Mouse (Mus musculus): ENCODE data around the gene Ift74. TPM values are rescaled to one million over a fixed set of nuclear protein-coding genes. Genes with fewer than 3 reads are reported as not detected.
A peak's percentile ranks its signal among the peaks of the same experiment; 100 is the strongest.
"Not testable (repeated sequence)": the region's sequence is repeated elsewhere in the genome, so short reads cannot be mapped to it uniquely, and the experiment has no call there.

The Ift74 gene
- polyA plus RNA-seq, 1 experiment: 13.2 TPM

- 85% methylated on average over 2 of the region's 2 CpGs for WGBS
- DNase-seq: no peak
- Histone ChIP-seq H3K4me3 (replicated peaks; ENCODE audit: insufficient read depth, low read depth, low read length) (no peak overlapping the region), H3K27me3 (ENCODE audit: control insufficient read depth, insufficient read depth, low read length) (no peaks in the 10 kb centered on the region), H3K4me1 (ENCODE audit: control insufficient read depth, insufficient read depth, low read length) (peaks cover 7% of the 10 kb centered on the region; the same call in 1 of the 2 replicates), H3K27ac (ENCODE audit: insufficient read depth, low read length) (no peak overlapping the region)
- no peak for TF ChIP-seq CTCF (IDR thresholded peaks at IDR 0.05; ENCODE audit: borderline replicate concordance, insufficient read depth, low read depth, low read length)
- TF ChIP-seq POLR2A (IDR thresholded peaks at IDR 0.05; ENCODE audit: borderline replicate concordance, insufficient read depth, low read length): no peak
Measured at GRCm38 (mm10) chr4:94604452-94605019, 9.8 kb upstream of the Ift74 start.

GRCm38 (mm10) chr4:94605591-94605990 is 8.7 kb upstream of the Ift74 start:
- 90% methylated on average over 2 of the region's 2 CpGs for WGBS
- no peak overlapping the region for H3K27ac ChIP-seq (ENCODE audit: insufficient read depth, low read length)
- no peak overlapping the region for H3K4me3 ChIP-seq (replicated peaks; ENCODE audit: insufficient read depth, low read depth, low read length)
- peaks cover 5% of the 10 kb centered on the region; the same call in 1 of the 2 replicates for H3K4me1 ChIP-seq (ENCODE audit: control insufficient read depth, insufficient read depth, low read length)
- TF ChIP-seq POLR2A (IDR thresholded peaks at IDR 0.05; ENCODE audit: borderline replicate concordance, insufficient read depth, low read length) (no peak), CTCF (IDR thresholded peaks at IDR 0.05; ENCODE audit: borderline replicate concordance, insufficient read depth, low read depth, low read length) (no peak)
- no peaks in the 10 kb centered on the region for H3K27me3 ChIP-seq (ENCODE audit: control insufficient read depth, insufficient read depth, low read length)
- DNase-seq: no peak

- Histone ChIP-seq H3K27ac (ENCODE audit: insufficient read depth, low read length) (no peak overlapping the region), H3K4me3 (replicated peaks; ENCODE audit: insufficient read depth, low read depth, low read length) (no peak overlapping the region), H3K4me1 (ENCODE audit: control insufficient read depth, insufficient read depth, low read length) (no peaks in the 10 kb centered on the region; the same call in 1 of the 2 replicates), H3K27me3 (ENCODE audit: control insufficient read depth, insufficient read depth, low read length) (no peaks in the 10 kb centered on the region)
- no peak for DNase-seq
- WGBS: 89% methylated on average over 3 of the region's 3 CpGs
- TF ChIP-seq POLR2A (IDR thresholded peaks at IDR 0.05; ENCODE audit: borderline replicate concordance, insufficient read depth, low read length): no peak
- no peak for TF ChIP-seq CTCF (IDR thresholded peaks at IDR 0.05; ENCODE audit: borderline replicate concordance, insufficient read depth, low read depth, low read length)
Measured at GRCm38 (mm10) chr4:94610339-94610738, 4.0 kb upstream of the Ift74 start.

GRCm38 (mm10) chr4:94614627-94615006 is 326 bp downstream of the Ift74 start:
- TF ChIP-seq CTCF (IDR thresholded peaks at IDR 0.05; ENCODE audit: borderline replicate concordance, insufficient read depth, low read depth, low read length) (no peak), POLR2A (IDR thresholded peaks at IDR 0.05; ENCODE audit: borderline replicate concordance, insufficient read depth, low read length) (no peak)
- Histone ChIP-seq H3K27me3 (ENCODE audit: control insufficient read depth, insufficient read depth, low read length) (no peaks in the 10 kb centered on the region), H3K4me3 (replicated peaks; ENCODE audit: insufficient read depth, low read depth, low read length) (peak overlapping the region; percentile 97), H3K4me1 (ENCODE audit: control insufficient read depth, insufficient read depth, low read length) (no peaks in the 10 kb centered on the region; the same call in 1 of the 2 replicates), H3K27ac (ENCODE audit: insufficient read depth, low read length) (0 out of 2 replicates have a peak overlapping the region, but pooled peaks have one; percentile 35)
- DNase-seq: no peak
- WGBS: under 1% methylated on average over 18 of the region's 18 CpGs

- DNase-seq: no peak
- H3K4me3 ChIP-seq (replicated peaks; ENCODE audit: insufficient read depth, low read depth, low read length): no peak overlapping the region
- TF ChIP-seq POLR2A (IDR thresholded peaks at IDR 0.05; ENCODE audit: borderline replicate concordance, insufficient read depth, low read length) (no peak), CTCF (IDR thresholded peaks at IDR 0.05; ENCODE audit: borderline replicate concordance, insufficient read depth, low read depth, low read length) (no peak)
- 90% methylated on average over 2 of the region's 2 CpGs for WGBS
- no peak overlapping the region for H3K27ac ChIP-seq (ENCODE audit: insufficient read depth, low read length)
- H3K4me1 ChIP-seq (ENCODE audit: control insufficient read depth, insufficient read depth, low read length): no peaks in the 10 kb centered on the region; the same call in 1 of the 2 replicates
- no peaks in the 10 kb centered on the region for H3K27me3 ChIP-seq (ENCODE audit: control insufficient read depth, insufficient read depth, low read length)
Measured at GRCm38 (mm10) chr4:94620077-94620476, 5.8 kb downstream of the Ift74 start.

- TF ChIP-seq POLR2A (IDR thresholded peaks at IDR 0.05; ENCODE audit: borderline replicate concordance, insufficient read depth, low read length) (no peak), CTCF (IDR thresholded peaks at IDR 0.05; ENCODE audit: borderline replicate concordance, insufficient read depth, low read depth, low read length) (no peak)
- no peak overlapping the region for H3K4me3 ChIP-seq (replicated peaks; ENCODE audit: insufficient read depth, low read depth, low read length)
- H3K4me1 ChIP-seq (ENCODE audit: control insufficient read depth, insufficient read depth, low read length): no peaks in the 10 kb centered on the region
- DNase-seq: peak in 1 of 2 experiments; percentile 15
- H3K27ac ChIP-seq (ENCODE audit: insufficient read depth, low read length): no peak overlapping the region
- 10% methylated on average over 2 of the region's 2 CpGs for WGBS
- no peaks in the 10 kb centered on the region for H3K27me3 ChIP-seq (ENCODE audit: control insufficient read depth, insufficient read depth, low read length)
Measured at GRCm38 (mm10) chr4:94643141-94643540, 28.9 kb downstream of the Ift74 start.

- Histone ChIP-seq H3K4me1 (ENCODE audit: control insufficient read depth, insufficient read depth, low read length) (no peaks in the 10 kb centered on the region), H3K27ac (ENCODE audit: insufficient read depth, low read length) (no peak within 1 kb of the TSS), H3K4me3 (replicated peaks; ENCODE audit: insufficient read depth, low read depth, low read length) (no peak within 1 kb of the TSS), H3K27me3 (ENCODE audit: control insufficient read depth, insufficient read depth, low read length) (no peaks in the 10 kb centered on the region)
- TF ChIP-seq POLR2A (IDR thresholded peaks at IDR 0.05; ENCODE audit: borderline replicate concordance, insufficient read depth, low read length) (no peak), CTCF (IDR thresholded peaks at IDR 0.05; ENCODE audit: borderline replicate concordance, insufficient read depth, low read depth, low read length) (no peak)
- WGBS: 98% methylated on average over 3 of the region's 3 CpGs
- no peak for DNase-seq
Measured at GRCm38 (mm10) chr4:94649920-94650319, 35.6 kb downstream of the Ift74 start, which contains the start of gene Lrrc19. Lrrc19 (minus strand) TSS chr4:94650144.

GRCm38 (mm10) chr4:94650426-94651175 is 36.3 kb downstream of the Ift74 start:
- H3K4me1 ChIP-seq (ENCODE audit: control insufficient read depth, insufficient read depth, low read length); H3K27me3 ChIP-seq (ENCODE audit: control insufficient read depth, insufficient read depth, low read length); H3K4me3 ChIP-seq (replicated peaks; ENCODE audit: insufficient read depth, low read depth, low read length); H3K27ac ChIP-seq (ENCODE audit: insufficient read depth, low read length); DNase-seq: not testable (repeated sequence)
- 96% methylated on average over 5 of the region's 5 CpGs for WGBS

All from cerebellum, adult 2 months (tissue).